Mouse (Mus musculus) left cerebral cortex, postnatal 25 days (tissue): ENCODE data around the gene Ccrl2. TPM values are rescaled to one million over a fixed set of nuclear protein-coding genes. Genes with fewer than 3 reads are reported as not detected.

ENCODE experiments used
- DNase-seq, 2 experiments: peaks; one replicate each; pipeline ENCODE4 v3.0.0; 2022; ENCODE audit warnings: low spot score in 2 of 2, mixed read lengths in 1 of 2
- intact Hi-C: fragments of 180-260 bp; cut with DNase I; formaldehyde crosslinking; loops from one replicate; pipeline ENCODE4 v1.15.1; 2025
- total RNA-seq, 2 experiments: library from RNA; stranded (reverse); gene quantifications; 2 replicates each; pipeline ENCODE4 v1.2.3; 2021

The Ccrl2 gene
- total RNA-seq, 2 experiments from 2014 or later = 1.0 to 1.1 TPM

GRCm38 (mm10) chr9:111070546-111070961 lies 13.2 kb upstream of the Ccrl2 start:
- DNase-seq = peak in 1 of 2 experiments; percentile 28
- intact Hi-C loops = loop anchor here (5.0 kb wide), 1 partner anchor 148 kb away; no protein-coding TSS in a partner anchor

- no peak for DNase-seq
- intact Hi-C loops = no loop called here
Measured at GRCm38 (mm10) chr9:111067052-111067451, 9.7 kb upstream of the Ccrl2 start.

GRCm38 (mm10) chr9:111062840-111063239 lies 5.5 kb upstream of the Ccrl2 start:
- DNase-seq = no peak
- intact Hi-C loops = no loop called here

GRCm38 (mm10) chr9:111058943-111059556 lies 1.7 kb upstream of the Ccrl2 start:
- intact Hi-C loops = no loop called here
- DNase-seq = no peak

- intact Hi-C loops = no loop called here
- peak in 1 of 2 experiments; percentile 20 for DNase-seq
Measured at GRCm38 (mm10) chr9:111057544-111058370, 438 bp upstream of the Ccrl2 start.

GRCm38 (mm10) chr9:111056519-111056797 lies 861 bp downstream of the Ccrl2 start:
- no peak for DNase-seq
- intact Hi-C loops = no loop called here

GRCm38 (mm10) chr9:111055800-111056518 lies 1.4 kb downstream of the Ccrl2 start:
- intact Hi-C loops = no loop called here
- no peak for DNase-seq

GRCm38 (mm10) chr9:111054923-111055322 lies 2.4 kb downstream of the Ccrl2 start:
- no peak for DNase-seq
- intact Hi-C loops = no loop called here

- intact Hi-C loops = no loop called here
- DNase-seq = no peak
Measured at GRCm38 (mm10) chr9:111048452-111048851, 8.9 kb downstream of the Ccrl2 start.

- no peak for DNase-seq
- intact Hi-C loops = no loop called here
Measured at GRCm38 (mm10) chr9:111047266-111047665, 10.1 kb downstream of the Ccrl2 start.

- intact Hi-C loops = no loop called here
- DNase-seq = no peak
Measured at GRCm38 (mm10) chr9:111046222-111046621, 11.1 kb downstream of the Ccrl2 start.

GRCm38 (mm10) chr9:111042266-111042665 lies 15.1 kb downstream of the Ccrl2 start:
- intact Hi-C loops = no loop called here
- no peak for DNase-seq

- DNase-seq = no peak
Measured at GRCm38 (mm10) chr9:111039966-111040365, 17.4 kb downstream of the Ccrl2 start.

GRCm38 (mm10) chr9:111033717-111034116 lies 23.6 kb downstream of the Ccrl2 start:
- intact Hi-C loops = no loop called here
- no peak for DNase-seq

More at GRCm38 (mm10) chr9:111039966-111040365, 17.4 kb downstream of the Ccrl2 start:
- intact Hi-C loops = no loop called here

GRCm38 (mm10) chr9:111026791-111027190 lies 30.5 kb downstream of the Ccrl2 start:
- intact Hi-C loops = no loop called here
- DNase-seq = no peak

- intact Hi-C loops = no loop called here
- no peak for DNase-seq
Measured at GRCm38 (mm10) chr9:111019022-111019421, 38.3 kb downstream of the Ccrl2 start, which contains the start of gene Ltf. Gene Ltf, plus strand, starts transcription at chr9:111019271.

- intact Hi-C loops = no loop called here
Measured at GRCm38 (mm10) chr9:111015658-111016057, 41.7 kb downstream of the Ccrl2 start.

GRCm38 (mm10) chr9:111012041-111012440 lies 45.3 kb downstream of the Ccrl2 start:
- intact Hi-C loops = no loop called here
- DNase-seq = no peak

More at GRCm38 (mm10) chr9:111015658-111016057, 41.7 kb downstream of the Ccrl2 start:
- no peak for DNase-seq

GRCm38 (mm10) chr9:111011550-111011949 lies 45.8 kb downstream of the Ccrl2 start:
- no peak for DNase-seq
- intact Hi-C loops = no loop called here

GRCm38 (mm10) chr9:111009763-111010162 lies 47.6 kb downstream of the Ccrl2 start:
- intact Hi-C loops = no loop called here
- no peak for DNase-seq
